Mouse (Mus musculus) neutrophil, adult 59 days (primary cell): ENCODE measurements around the gene Syndig1l. TPM values are rescaled to one million over a fixed set of nuclear protein-coding genes. Genes with fewer than 3 reads are reported as not detected.

Experiments
- total RNA-seq, 2 experiments: library from RNA; stranded (reverse); gene quantifications; 1 replicate in 1 of 2; 2 replicates in 1 of 2; pipeline ENCODE4 v1.2.4; 2023

Syndig1l gene
- not detected for total RNA-seq

GRCm38 (mm10) chr12:84698319-84699081 is at the start of gene Syndig1l:
Gene Syndig1l, minus strand, starts transcription at chr12:84698831.

GRCm38 (mm10) chr12:84640654-84641053 is 58.0 kb downstream of the Syndig1l start, which contains the start of gene Vrtn:
Gene Vrtn, plus strand, starts transcription at chr12:84641019.

Other genes with a start within 250 kb of the Syndig1l start
- 1 to 10 TPM; 3.8 to 4.9 TPM for gene Aldh6a1, start 247.8 kb downstream of the Syndig1l start, total RNA-seq
- 10 to 100 TPM in 1 of 2 experiments, 1 to 10 TPM in 1; 5.6 to 12.1 TPM for gene Lin52, start 247.4 kb downstream of the Syndig1l start, total RNA-seq
- gene Vsx2, start 129.1 kb downstream of the Syndig1l start, total RNA-seq = not detected
- gene Abcd4, start 81.4 kb downstream of the Syndig1l start, total RNA-seq = 1 to 10 TPM; 7.2 to 7.8 TPM
- not detected for gene Vrtn, start 57.8 kb downstream of the Syndig1l start, total RNA-seq
- 100 to 1,000 TPM in 1 of 2 experiments, 10 to 100 TPM in 1; 89.5 to 118 TPM for gene Npc2, start 74.3 kb upstream of the Syndig1l start, total RNA-seq
- 10 to 100 TPM; 37.7 to 46.0 TPM for gene Isca2, start 74.4 kb upstream of the Syndig1l start, total RNA-seq
- under 1 TPM; 0.07 to 0.55 TPM for gene Ltbp2, start 177.7 kb upstream of the Syndig1l start, total RNA-seq